Mouse (Mus musculus) heart, postnatal 0 days (tissue): Measurements from ENCODE around the gene Lce3a.

Experiments used
- CTCF ChIP-seq: IDR thresholded peaks from 2 replicates; pipeline ENCODE4 v1.5.1; 2016; ENCODE audit warnings: antibody characterized with exemption, control low read depth, low read depth
- EP300 ChIP-seq: IDR thresholded peaks from 2 replicates; pipeline ENCODE4 v1.6.1; 2016; ENCODE audit warnings: antibody characterized with exemption, low read depth

DNA sequence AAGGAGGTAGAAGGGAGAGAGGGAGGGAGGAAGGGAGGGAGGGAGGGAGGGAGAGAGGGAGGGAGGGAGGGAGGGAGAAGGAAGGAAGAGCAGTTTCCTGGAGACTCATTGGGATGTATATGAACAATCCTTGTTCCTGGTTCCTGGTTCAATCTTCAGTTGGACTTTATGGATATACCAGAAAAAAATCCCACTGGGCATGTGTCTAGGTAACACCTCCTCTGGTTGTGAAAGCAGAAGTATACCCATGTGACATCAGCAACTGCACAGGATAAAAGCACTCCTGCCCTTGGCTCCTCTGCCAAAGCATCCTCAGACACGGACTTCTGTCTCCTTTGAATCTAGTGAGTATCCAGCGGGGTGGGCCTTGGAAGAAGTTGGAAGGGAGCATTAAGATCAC, 6.6 kb upstream of the Lce3a start, which contains the start of gene Lce3b:
- no peak for TF ChIP-seq CTCF
- TF ChIP-seq EP300, result no peak
